Mouse (Mus musculus) heart, embryonic 16.5 days (tissue): ENCODE results near the gene Myzap. TPM values are rescaled to one million over a fixed set of nuclear protein-coding genes. Genes with fewer than 3 reads are reported as not detected.

ENCODE experiments used
- ATAC-seq: fragments of 200-750 bp; cut with Nextera tagmentation; replicated peaks from 2 replicates; pipeline ENCODE4 v1.8.0; 2017; ENCODE audit warnings: moderate number of reproducible peaks; ENCODE audit not compliant: insufficient read depth, low FRiP score; ENCODE audit errors: extremely low read depth
- H3K27ac ChIP-seq: fragments of 300-500 bp; sonication (generic); 2 replicates; pipeline ENCODE4 v1.5.1; 2014; ENCODE audit warnings: mild to moderate bottlenecking, low read length, control low read depth, moderate library complexity
- H3K27me3 ChIP-seq: fragments of 300-500 bp; sonication (generic); 2 replicates; pipeline ENCODE4 v1.6.1; 2014; ENCODE audit warnings: low read length, mixed read lengths; ENCODE audit not compliant: control insufficient read depth, insufficient read depth
- H3K36me3 ChIP-seq: fragments of 300-500 bp; sonication (generic); 2 replicates; pipeline ENCODE4 v1.6.1; 2014; ENCODE audit not compliant: control insufficient read depth, insufficient read depth
- H3K4me1 ChIP-seq: fragments of 300-500 bp; sonication (generic); 2 replicates; pipeline ENCODE4 v1.6.1; 2014; ENCODE audit warnings: low read length, mixed read lengths; ENCODE audit not compliant: control insufficient read depth, insufficient read depth
- H3K4me2 ChIP-seq: fragments of 300-500 bp; sonication (generic); 2 replicates; pipeline ENCODE4 v1.6.1; 2014; ENCODE audit warnings: low read depth, mild to moderate bottlenecking, control low read depth, low read length
- H3K4me3 ChIP-seq: fragments of 300-500 bp; sonication (generic); 2 replicates; pipeline ENCODE4 v1.5.1; 2014; ENCODE audit warnings: mild to moderate bottlenecking, control low read depth, low read length
- H3K9ac ChIP-seq: fragments of 300-500 bp; sonication (generic); 2 replicates; pipeline ENCODE4 v1.6.1; 2014; ENCODE audit warnings: low read length, control low read depth
- H3K9me3 ChIP-seq: fragments of 300-500 bp; sonication (generic); replicated peaks from 2 replicates; pipeline ENCODE4 v1.6.1; 2016; ENCODE audit warnings: low read length; ENCODE audit not compliant: control insufficient read depth
- WGBS: fragments of 180-500 bp; shearing (Covaris S2); extraction: QIAGEN DNeasy Blood & Tissue Kit; methylation state at CpG from one replicate; pipeline ENCODE4 v1.1.7; 2014; 5-methylcytosine and 5-hydroxymethylcytosine counted together
- polyA plus RNA-seq: library from polyadenylated mRNA; unstranded; fragments of >200 nt; fragmentation: Nextera tagmentation; extraction: Ambion mirVana; gene quantifications from 2 replicates; pipeline ENCODE4 v1.2.1, GENCODE M21; 2015

The Myzap gene
- polyA plus RNA-seq, 1 experiment from 2014 or later, result 183 TPM

DNA sequence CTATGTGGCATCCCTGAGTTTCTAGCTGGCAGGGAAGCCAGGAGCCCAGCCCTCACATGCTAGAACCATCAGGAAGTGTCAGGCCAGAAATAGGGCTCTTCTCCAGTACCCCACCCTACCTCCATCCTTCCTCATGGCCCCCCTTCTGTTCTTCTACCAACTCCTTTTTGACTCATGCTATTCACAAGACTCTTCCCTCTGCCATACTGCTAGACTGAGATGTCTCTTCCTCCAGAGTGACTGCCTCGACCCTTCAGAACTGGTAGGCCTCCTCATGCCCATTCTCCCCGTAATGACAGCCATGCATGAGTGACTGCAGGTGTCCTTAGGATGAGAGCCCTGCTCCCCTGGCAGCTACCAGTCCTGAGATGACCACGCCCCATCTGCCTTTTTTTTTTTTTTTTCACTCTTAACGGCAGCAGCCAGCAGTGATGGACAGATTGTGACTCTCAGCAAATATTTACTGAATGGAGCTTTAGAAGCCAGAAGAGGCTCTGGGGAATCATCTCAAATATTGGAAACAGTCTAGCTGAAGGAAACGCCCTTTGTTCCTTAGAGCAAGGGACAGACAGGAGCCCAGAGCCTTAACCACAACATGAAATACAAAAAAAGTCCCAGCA, 23.7 kb downstream of the Myzap start:
- no peaks in the 10 kb centered on the region for H3K9me3 ChIP-seq
- WGBS, result 39% methylated on average over 5 of the region's 5 CpGs
- no peak overlapping the region for H3K4me2 ChIP-seq
- no peaks in the 10 kb centered on the region for H3K27me3 ChIP-seq
- peaks cover 15% of the 10 kb centered on the region for H3K36me3 ChIP-seq
- ATAC-seq, result no peak
- H3K4me1 ChIP-seq, result peaks cover 28% of the 10 kb centered on the region
- no peak overlapping the region for H3K9ac ChIP-seq
- no peak overlapping the region for H3K4me3 ChIP-seq
- H3K27ac ChIP-seq, result peak overlapping the region; percentile 61

GRCm38 (mm10) chr9:71567391-71567790, 24.8 kb downstream of the Myzap start:
- Histone ChIP-seq H3K4me1 (peaks cover 28% of the 10 kb centered on the region), H3K9me3 (no peaks in the 10 kb centered on the region), H3K9ac (no peak overlapping the region), H3K27ac (no peak overlapping the region; the same call in 1 of the 2 replicates), H3K4me2 (no peak overlapping the region), H3K4me3 (no peak overlapping the region), H3K27me3 (no peaks in the 10 kb centered on the region), H3K36me3 (peaks cover 19% of the 10 kb centered on the region)
- ATAC-seq, result no peak
- 56% methylated on average over 3 of the region's 3 CpGs for WGBS

- no peak overlapping the region for H3K4me3 ChIP-seq
- H3K36me3 ChIP-seq, result peaks cover 23% of the 10 kb centered on the region
- WGBS, result 44% methylated on average over 4 of the region's 4 CpGs
- H3K4me2 ChIP-seq, result no peak overlapping the region
- H3K4me1 ChIP-seq, result peaks cover 28% of the 10 kb centered on the region
- H3K9ac ChIP-seq, result no peak overlapping the region
- no peak for ATAC-seq
- H3K27ac ChIP-seq, result peak overlapping the region; percentile 50; the same call in 1 of the 2 replicates
- H3K9me3 ChIP-seq, result no peaks in the 10 kb centered on the region
- no peaks in the 10 kb centered on the region for H3K27me3 ChIP-seq
These were observed 25.4 kb downstream of the Myzap start for GRCm38 (mm10) chr9:71566763-71567162.

DNA sequence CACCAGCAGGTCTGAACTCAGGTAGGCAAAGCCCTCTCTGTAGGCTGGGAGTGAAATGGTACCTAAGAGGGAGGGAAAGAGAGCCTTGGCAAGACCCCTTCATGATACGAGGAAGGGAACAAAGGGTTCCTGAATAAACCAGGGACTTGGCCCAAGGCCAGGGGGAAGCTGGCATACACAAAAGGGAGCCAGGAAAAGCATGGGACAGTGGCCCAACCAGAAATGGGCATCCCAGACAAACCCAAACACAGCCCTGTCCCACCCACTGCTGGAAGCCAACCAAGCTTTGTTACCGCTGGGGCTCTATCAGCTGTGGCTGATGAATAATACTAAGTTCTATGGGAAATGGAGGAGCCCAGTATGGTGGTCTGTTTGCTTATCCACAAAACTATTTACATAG, 34.4 kb downstream of the Myzap start:
- WGBS, result 22% methylated on average over 2 of the region's 2 CpGs
- H3K9ac ChIP-seq, result no peak overlapping the region
- no peak overlapping the region for H3K4me2 ChIP-seq
- no peak overlapping the region for H3K4me3 ChIP-seq
- peaks cover 15% of the 10 kb centered on the region for H3K4me1 ChIP-seq
- H3K27ac ChIP-seq, result peak overlapping the region; percentile 64
- H3K9me3 ChIP-seq, result peaks cover 7% of the 10 kb centered on the region
- H3K27me3 ChIP-seq, result no peaks in the 10 kb centered on the region
- ATAC-seq, result peak; percentile 77
- H3K36me3 ChIP-seq, result peaks cover 57% of the 10 kb centered on the region

DNA sequence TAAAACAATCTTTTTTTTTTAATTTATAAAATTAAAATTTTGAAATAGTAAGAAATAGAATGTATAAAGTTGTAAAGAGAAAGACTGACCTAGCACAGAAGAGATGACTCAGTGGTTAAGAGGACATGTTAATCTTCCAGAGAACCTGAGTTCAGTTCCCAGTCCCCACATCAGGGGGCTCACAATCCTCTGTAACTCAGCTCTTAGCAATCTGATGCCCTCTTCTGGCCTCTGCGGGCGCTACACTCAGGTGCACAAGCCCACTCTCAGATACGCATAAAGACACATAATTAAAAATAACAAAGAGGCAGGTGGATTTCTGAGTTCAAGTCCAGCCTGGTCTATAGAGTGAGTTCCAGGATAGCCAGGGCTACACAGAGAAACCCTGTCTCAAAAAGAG, 38.2 kb downstream of the Myzap start:
- ATAC-seq, result no peak
- peaks cover 15% of the 10 kb centered on the region for H3K4me1 ChIP-seq

GRCm38 (mm10) chr9:71550176-71550575, 42.0 kb downstream of the Myzap start:
- no peaks in the 10 kb centered on the region for H3K27me3 ChIP-seq
- WGBS, result 84% methylated on average over 8 of the region's 8 CpGs

More for the DNA sequence above, 38.2 kb downstream of the Myzap start:
- Histone ChIP-seq H3K9ac (no peak overlapping the region), H3K4me2 (no peak overlapping the region), H3K36me3 (peaks cover 65% of the 10 kb centered on the region), H3K27ac (no peak overlapping the region), H3K4me3 (no peak overlapping the region), H3K9me3 (peaks cover 7% of the 10 kb centered on the region), H3K27me3 (no peaks in the 10 kb centered on the region)
- 98% methylated on average over 3 of the region's 3 CpGs for WGBS

GRCm38 (mm10) chr9:71547704-71548275, 44.4 kb downstream of the Myzap start:
- ATAC-seq, result peak; percentile 33; the same call in 1 of the 2 replicates
- Histone ChIP-seq H3K9ac (no peak overlapping the region), H3K27me3 (no peaks in the 10 kb centered on the region), H3K4me2 (no peak overlapping the region), H3K36me3 (peaks cover 48% of the 10 kb centered on the region), H3K4me3 (no peak overlapping the region), H3K4me1 (peaks cover 19% of the 10 kb centered on the region), H3K27ac (peak overlapping the region; percentile 59), H3K9me3 (no peaks in the 10 kb centered on the region)
- 58% methylated on average over 10 of the region's 10 CpGs for WGBS

More at GRCm38 (mm10) chr9:71550176-71550575, 42.0 kb downstream of the Myzap start:
- Histone ChIP-seq H3K4me1 (peaks cover 15% of the 10 kb centered on the region), H3K9ac (no peak overlapping the region), H3K36me3 (peaks cover 64% of the 10 kb centered on the region), H3K4me2 (no peak overlapping the region), H3K9me3 (peaks cover 7% of the 10 kb centered on the region), H3K27ac (no peak overlapping the region), H3K4me3 (no peak overlapping the region)
- ATAC-seq, result no peak

DNA sequence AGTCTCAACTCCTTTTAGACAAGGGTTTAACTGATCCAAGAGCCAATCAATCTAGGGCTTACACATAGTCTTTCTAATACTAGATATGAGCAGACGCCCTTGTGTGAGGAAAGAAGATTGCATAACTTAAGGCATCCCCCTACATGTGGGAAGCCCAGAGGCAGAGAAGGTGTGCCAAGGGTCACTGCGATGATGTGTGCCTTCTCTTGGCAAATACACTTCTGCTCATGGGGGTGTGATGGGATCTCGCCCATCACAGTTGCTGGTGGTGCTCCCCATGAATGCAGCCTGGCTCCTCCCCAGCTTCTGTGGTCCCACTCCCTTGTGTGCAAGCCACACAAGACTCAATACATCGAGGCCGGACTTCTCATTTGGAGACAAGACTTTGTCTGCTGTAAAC, 47.3 kb downstream of the Myzap start:
- H3K27me3 ChIP-seq, result no peaks in the 10 kb centered on the region
- H3K27ac ChIP-seq, result no peak overlapping the region
- H3K36me3 ChIP-seq, result peaks cover 33% of the 10 kb centered on the region
- no peaks in the 10 kb centered on the region for H3K9me3 ChIP-seq
- 66% methylated on average over 5 of the region's 5 CpGs for WGBS
- H3K9ac ChIP-seq, result no peak overlapping the region
- H3K4me3 ChIP-seq, result no peak overlapping the region
- H3K4me2 ChIP-seq, result no peak overlapping the region
- H3K4me1 ChIP-seq, result peaks cover 19% of the 10 kb centered on the region
- ATAC-seq, result no peak

DNA sequence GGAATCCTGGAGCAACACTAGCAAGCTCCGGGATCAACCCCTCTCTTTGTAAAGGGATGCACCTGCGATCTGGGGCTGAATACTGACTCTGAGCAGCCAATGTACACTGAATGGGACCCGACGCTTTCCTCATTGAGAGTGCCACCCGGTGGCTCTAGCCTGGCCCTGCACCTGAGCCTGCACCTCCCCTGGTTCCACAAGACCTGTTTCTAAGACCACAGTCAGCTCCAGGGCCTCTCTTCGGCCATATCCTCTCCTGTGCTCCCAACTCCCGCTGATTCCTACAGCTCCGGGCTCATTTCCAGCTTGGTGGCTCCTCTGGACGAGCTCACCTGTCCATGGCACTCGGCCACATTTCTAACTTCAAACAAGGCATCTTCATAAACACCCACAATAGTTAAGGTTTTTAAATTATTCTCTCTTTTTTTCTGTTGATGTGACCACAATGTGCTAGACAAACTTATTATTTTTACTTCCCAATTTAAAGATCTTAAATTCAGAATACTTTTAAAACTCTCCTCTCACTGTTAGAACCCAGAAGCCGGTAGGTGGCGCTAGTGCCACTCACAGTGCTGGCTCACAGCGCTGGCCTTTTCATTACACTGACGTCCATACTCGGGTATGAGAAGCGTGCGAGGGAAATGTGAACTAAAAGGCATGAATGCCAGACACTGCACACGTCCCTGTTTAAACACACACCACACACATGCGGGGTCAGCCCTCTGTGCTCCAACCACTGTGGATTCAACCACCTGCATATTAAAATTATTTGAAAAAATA, 48.5 kb downstream of the Myzap start:
- peaks cover 29% of the 10 kb centered on the region for H3K36me3 ChIP-seq
- WGBS, result 20% methylated on average over 19 of the region's 19 CpGs
- no peaks in the 10 kb centered on the region for H3K27me3 ChIP-seq
- ATAC-seq, result peak; percentile 74
- no peak overlapping the region for H3K27ac ChIP-seq
- no peaks in the 10 kb centered on the region for H3K9me3 ChIP-seq
- no peak overlapping the region for H3K4me3 ChIP-seq
- H3K9ac ChIP-seq, result no peak overlapping the region
- peaks cover 19% of the 10 kb centered on the region for H3K4me1 ChIP-seq
- no peak overlapping the region for H3K4me2 ChIP-seq
